Mouse (Mus musculus): ENCODE measurements around the gene Tmem161a. TPM values are rescaled to one million over a fixed set of nuclear protein-coding genes. Genes with fewer than 3 reads are reported as not detected.

Tmem161a gene
- polyA plus RNA-seq (2014; fragmentation: Nextera tagmentation; extraction: Ambion mirVana) = 43.6 and 47.5 TPM in 2 replicates

- peaks cover 8% of the 10 kb centered on the region; the same call in 1 of the 2 replicates for H3K36me3 ChIP-seq (ENCODE audit: control insufficient read depth, insufficient read depth, low read length)
- H3K27ac ChIP-seq (ENCODE audit: low read depth, low read length) = 0 out of 2 replicates have a peak within 1 kb of the TSS, but pooled peaks have one; percentile 1
- 2% methylated on average over 27 of the region's 27 CpGs for WGBS
- no peaks in the 10 kb centered on the region for H3K9me3 ChIP-seq (ENCODE audit: control insufficient read depth, low read length)
- ATAC-seq (ENCODE audit: low FRiP score, low TSS enrichment) = peak; percentile 97
- no peaks in the 10 kb centered on the region; the same call in 1 of the 2 replicates for H3K27me3 ChIP-seq (ENCODE audit: control insufficient read depth, insufficient read depth, low read length)
- peak within 1 kb of the TSS; percentile 80 for H3K9ac ChIP-seq (ENCODE audit: low read depth, low read length)
- peak within 1 kb of the TSS; percentile 67 for H3K4me3 ChIP-seq (ENCODE audit: low read length)
- peaks cover 6% of the 10 kb centered on the region; the same call in 1 of the 2 replicates for H3K4me1 ChIP-seq (ENCODE audit: control insufficient read depth, insufficient read depth, low read length)
- peak within 1 kb of the TSS; percentile 50 for H3K4me2 ChIP-seq (replicated peaks; ENCODE audit: low read depth, low read length)
Observed at GRCm38 (mm10) chr8:70172043-70172681, at the start of gene Tmem161a. Gene Tmem161a, plus strand, starts transcription at chr8:70172356.

- whole genome bisulfite sequencing = 46% methylated on average over 2 of the region's 2 CpGs
- H3K4me3 ChIP-seq (ENCODE audit: low read length) = no peak overlapping the region
- H3K27ac ChIP-seq (ENCODE audit: low read depth, low read length) = no peak overlapping the region
- H3K4me2 ChIP-seq (replicated peaks; ENCODE audit: low read depth, low read length) = no peak overlapping the region
- H3K9me3 ChIP-seq (ENCODE audit: control insufficient read depth, low read length) = no peaks in the 10 kb centered on the region
- H3K27me3 ChIP-seq (ENCODE audit: control insufficient read depth, insufficient read depth, low read length) = peaks cover 30% of the 10 kb centered on the region
- H3K4me1 ChIP-seq (ENCODE audit: control insufficient read depth, insufficient read depth, low read length) = no peaks in the 10 kb centered on the region
- no peak for ATAC-seq (ENCODE audit: low FRiP score, low TSS enrichment)
- H3K36me3 ChIP-seq (ENCODE audit: control insufficient read depth, insufficient read depth, low read length) = no peaks in the 10 kb centered on the region
- H3K9ac ChIP-seq (ENCODE audit: low read depth, low read length) = no peak overlapping the region
Observed at GRCm38 (mm10) chr8:70122863-70123262, 49.3 kb upstream of the Tmem161a start.

GRCm38 (mm10) chr8:70124992-70125391 is 47.2 kb upstream of the Tmem161a start:
- H3K27ac ChIP-seq (ENCODE audit: low read depth, low read length) = no peak overlapping the region
- peaks cover 10% of the 10 kb centered on the region for H3K27me3 ChIP-seq (ENCODE audit: control insufficient read depth, insufficient read depth, low read length)
- no peak overlapping the region for H3K4me3 ChIP-seq (ENCODE audit: low read length)
- no peaks in the 10 kb centered on the region for H3K36me3 ChIP-seq (ENCODE audit: control insufficient read depth, insufficient read depth, low read length)
- 62% methylated on average over 8 of the region's 8 CpGs for WGBS
- no peak overlapping the region for H3K4me2 ChIP-seq (replicated peaks; ENCODE audit: low read depth, low read length)
- ATAC-seq (ENCODE audit: low FRiP score, low TSS enrichment) = no peak
- H3K4me1 ChIP-seq (ENCODE audit: control insufficient read depth, insufficient read depth, low read length) = no peaks in the 10 kb centered on the region
- no peaks in the 10 kb centered on the region for H3K9me3 ChIP-seq (ENCODE audit: control insufficient read depth, low read length)
- H3K9ac ChIP-seq (ENCODE audit: low read depth, low read length) = no peak overlapping the region

GRCm38 (mm10) chr8:70128435-70128834 is 43.7 kb upstream of the Tmem161a start:
- Histone ChIP-seq H3K36me3 (ENCODE audit: control insufficient read depth, insufficient read depth, low read length) (peaks cover 5% of the 10 kb centered on the region), H3K27me3 (ENCODE audit: control insufficient read depth, insufficient read depth, low read length) (peaks cover 4% of the 10 kb centered on the region; the same call in 1 of the 2 replicates), H3K9ac (ENCODE audit: low read depth, low read length) (no peak overlapping the region), H3K4me3 (ENCODE audit: low read length) (no peak overlapping the region), H3K27ac (ENCODE audit: low read depth, low read length) (no peak overlapping the region), H3K4me1 (ENCODE audit: control insufficient read depth, insufficient read depth, low read length) (0 out of 2 replicates have a peak, but pooled peaks cover 5% of the 10 kb centered on the region), H3K4me2 (replicated peaks; ENCODE audit: low read depth, low read length) (no peak overlapping the region), H3K9me3 (ENCODE audit: control insufficient read depth, low read length) (no peaks in the 10 kb centered on the region)
- no peak for ATAC-seq (ENCODE audit: low FRiP score, low TSS enrichment)
- 79% methylated on average over 3 of the region's 3 CpGs for WGBS

GRCm38 (mm10) chr8:70129309-70129952 is 42.7 kb upstream of the Tmem161a start:
- Histone ChIP-seq H3K9ac (ENCODE audit: low read depth, low read length) (no peak overlapping the region), H3K27ac (ENCODE audit: low read depth, low read length) (no peak overlapping the region), H3K36me3 (ENCODE audit: control insufficient read depth, insufficient read depth, low read length) (peaks cover 15% of the 10 kb centered on the region), H3K9me3 (ENCODE audit: control insufficient read depth, low read length) (no peaks in the 10 kb centered on the region), H3K27me3 (ENCODE audit: control insufficient read depth, insufficient read depth, low read length) (peaks cover 4% of the 10 kb centered on the region; the same call in 1 of the 2 replicates), H3K4me3 (ENCODE audit: low read length) (no peak overlapping the region), H3K4me1 (ENCODE audit: control insufficient read depth, insufficient read depth, low read length) (0 out of 2 replicates have a peak, but pooled peaks cover 5% of the 10 kb centered on the region), H3K4me2 (replicated peaks; ENCODE audit: low read depth, low read length) (no peak overlapping the region)
- no peak for ATAC-seq (ENCODE audit: low FRiP score, low TSS enrichment)
- 52% methylated on average over 9 of the region's 9 CpGs for WGBS

GRCm38 (mm10) chr8:70130066-70130465 is 42.1 kb upstream of the Tmem161a start:
- H3K9me3 ChIP-seq (ENCODE audit: control insufficient read depth, low read length) = no peaks in the 10 kb centered on the region
- H3K36me3 ChIP-seq (ENCODE audit: control insufficient read depth, insufficient read depth, low read length) = peaks cover 21% of the 10 kb centered on the region
- H3K9ac ChIP-seq (ENCODE audit: low read depth, low read length) = no peak overlapping the region
- no peak for ATAC-seq (ENCODE audit: low FRiP score, low TSS enrichment)
- peaks cover under 1% of the 10 kb centered on the region; the same call in 1 of the 2 replicates for H3K27me3 ChIP-seq (ENCODE audit: control insufficient read depth, insufficient read depth, low read length)
- H3K4me2 ChIP-seq (replicated peaks; ENCODE audit: low read depth, low read length) = no peak overlapping the region
- 90% methylated on average over 3 of the region's 3 CpGs for WGBS
- 0 out of 2 replicates have a peak, but pooled peaks cover 5% of the 10 kb centered on the region for H3K4me1 ChIP-seq (ENCODE audit: control insufficient read depth, insufficient read depth, low read length)
- H3K4me3 ChIP-seq (ENCODE audit: low read length) = no peak overlapping the region
- H3K27ac ChIP-seq (ENCODE audit: low read depth, low read length) = no peak overlapping the region

- Histone ChIP-seq H3K27ac (ENCODE audit: low read depth, low read length) (no peak within 1 kb of the TSS), H3K9me3 (ENCODE audit: control insufficient read depth, low read length) (no peaks in the 10 kb centered on the region), H3K4me2 (replicated peaks; ENCODE audit: low read depth, low read length) (peak within 1 kb of the TSS; percentile 71), H3K4me3 (ENCODE audit: low read length) (peak within 1 kb of the TSS; percentile 77), H3K27me3 (ENCODE audit: control insufficient read depth, insufficient read depth, low read length) (no peaks in the 10 kb centered on the region), H3K9ac (ENCODE audit: low read depth, low read length) (peak within 1 kb of the TSS; percentile 74), H3K4me1 (ENCODE audit: control insufficient read depth, insufficient read depth, low read length) (0 out of 2 replicates have a peak, but pooled peaks cover 5% of the 10 kb centered on the region), H3K36me3 (ENCODE audit: control insufficient read depth, insufficient read depth, low read length) (peaks cover 33% of the 10 kb centered on the region)
- 1% methylated on average over 37 of the region's 37 CpGs for WGBS
- ATAC-seq (ENCODE audit: low FRiP score, low TSS enrichment) = peak; percentile 90
Observed at GRCm38 (mm10) chr8:70131166-70131883, 40.8 kb upstream of the Tmem161a start, which contains the start of gene Nr2c2ap. Gene Nr2c2ap, plus strand, starts transcription at chr8:70131333.

GRCm38 (mm10) chr8:70134086-70134485 is 38.1 kb upstream of the Tmem161a start:
- Histone ChIP-seq H3K4me3 (ENCODE audit: low read length) (no peak overlapping the region), H3K4me2 (replicated peaks; ENCODE audit: low read depth, low read length) (no peak overlapping the region), H3K4me1 (ENCODE audit: control insufficient read depth, insufficient read depth, low read length) (peaks cover 13% of the 10 kb centered on the region), H3K9me3 (ENCODE audit: control insufficient read depth, low read length) (no peaks in the 10 kb centered on the region), H3K9ac (ENCODE audit: low read depth, low read length) (no peak overlapping the region), H3K36me3 (ENCODE audit: control insufficient read depth, insufficient read depth, low read length) (peaks cover 37% of the 10 kb centered on the region), H3K27me3 (ENCODE audit: control insufficient read depth, insufficient read depth, low read length) (no peaks in the 10 kb centered on the region), H3K27ac (ENCODE audit: low read depth, low read length) (no peak overlapping the region)
- ATAC-seq (ENCODE audit: low FRiP score, low TSS enrichment) = no peak
- WGBS = 89% methylated on average over 5 of the region's 5 CpGs

Measured in kidney, embryonic 14.5 days (tissue).